Mouse (Mus musculus) hindbrain, embryonic 16.5 days (tissue): ENCODE results near the gene Rasgef1c. TPM values are rescaled to one million over a fixed set of nuclear protein-coding genes. Genes with fewer than 3 reads are reported as not detected.
A peak's percentile ranks its signal among the peaks of the same experiment; 100 is the strongest.

ENCODE experiments used
- ATAC-seq: fragments of 200-750 bp; cut with Nextera tagmentation; 2 replicates; pipeline ENCODE4 v1.8.0; 2017; ENCODE audit warnings: moderate TSS enrichment, moderate library complexity
- H3K27ac ChIP-seq: fragments of 300-500 bp; sonication (generic); 2 replicates; pipeline ENCODE4 v1.5.1; 2014; ENCODE audit warnings: low read depth, mild to moderate bottlenecking, control low read depth, low read length, moderate library complexity
- H3K27me3 ChIP-seq: fragments of 300-500 bp; sonication (generic); replicated peaks from 2 replicates; pipeline ENCODE4 v1.6.1; 2014; ENCODE audit warnings: low read length; ENCODE audit not compliant: control insufficient read depth, insufficient read depth
- H3K36me3 ChIP-seq: fragments of 300-500 bp; sonication (generic); 2 replicates; pipeline ENCODE4 v1.6.1; 2014; ENCODE audit warnings: mild to moderate bottlenecking, low read length, moderate library complexity, mixed read lengths; ENCODE audit not compliant: control insufficient read depth, insufficient read depth
- H3K4me1 ChIP-seq: fragments of 300-500 bp; sonication (generic); 2 replicates; pipeline ENCODE4 v1.6.1; 2014; ENCODE audit warnings: low read depth, low read length; ENCODE audit not compliant: control insufficient read depth, insufficient read depth
- H3K4me2 ChIP-seq: fragments of 300-500 bp; sonication (generic); 2 replicates; pipeline ENCODE4 v1.6.1; 2014; ENCODE audit warnings: mild to moderate bottlenecking, low read length, control low read depth, moderate library complexity
- H3K4me3 ChIP-seq: fragments of 300-500 bp; sonication (generic); 2 replicates; pipeline ENCODE4 v1.5.1; 2014; ENCODE audit warnings: mild to moderate bottlenecking, low read length, control low read depth, moderate library complexity
- H3K9ac ChIP-seq: fragments of 300-500 bp; sonication (generic); 2 replicates; pipeline ENCODE4 v1.6.1; 2014; ENCODE audit warnings: low read depth, mild to moderate bottlenecking, control low read depth, low read length, moderate library complexity
- H3K9me3 ChIP-seq: fragments of 300-500 bp; sonication (generic); 2 replicates; pipeline ENCODE4 v1.6.1; 2014; ENCODE audit warnings: mild to moderate bottlenecking, low read length, moderate library complexity; ENCODE audit not compliant: control insufficient read depth
- WGBS: fragments of 180-500 bp; shearing (Covaris S2); extraction: QIAGEN DNeasy Blood & Tissue Kit; methylation state at CpG from one replicate; pipeline ENCODE4 v1.1.7; 2014; 5-methylcytosine and 5-hydroxymethylcytosine counted together
- polyA plus RNA-seq: library from polyadenylated mRNA; unstranded; fragments of >200 nt; fragmentation: Nextera tagmentation; extraction: Ambion mirVana; gene quantifications from 2 replicates; pipeline ENCODE4 v1.2.1, GENCODE M21; 2015

Gene Rasgef1c
- polyA plus RNA-seq, 1 experiment from 2014 or later: 34.7 TPM

GRCm38 (mm10) chr11:49918521-49919180 lies 17.0 kb downstream of the Rasgef1c start:
- no peak overlapping the region for H3K9ac ChIP-seq
- peak overlapping the region; percentile 21 for H3K27ac ChIP-seq
- H3K4me2 ChIP-seq: no peak overlapping the region
- no peak overlapping the region for H3K4me3 ChIP-seq
- 26% methylated on average over 15 of the region's 15 CpGs for WGBS
- no peaks in the 10 kb centered on the region for H3K36me3 ChIP-seq
- H3K27me3 ChIP-seq: no peaks in the 10 kb centered on the region
- H3K9me3 ChIP-seq: no peaks in the 10 kb centered on the region
- ATAC-seq: peak; percentile 62
- H3K4me1 ChIP-seq: peaks cover 8% of the 10 kb centered on the region

GRCm38 (mm10) chr11:49919304-49919703 lies 17.7 kb downstream of the Rasgef1c start:
- H3K36me3 ChIP-seq: no peaks in the 10 kb centered on the region
- H3K9me3 ChIP-seq: no peaks in the 10 kb centered on the region
- no peak overlapping the region for H3K27ac ChIP-seq
- ATAC-seq: no peak
- H3K27me3 ChIP-seq: no peaks in the 10 kb centered on the region
- H3K4me2 ChIP-seq: no peak overlapping the region
- no peak overlapping the region for H3K4me3 ChIP-seq
- H3K4me1 ChIP-seq: peaks cover 8% of the 10 kb centered on the region
- WGBS: 91% methylated on average over 6 of the region's 6 CpGs
- H3K9ac ChIP-seq: no peak overlapping the region

GRCm38 (mm10) chr11:49923539-49923938 lies 21.9 kb downstream of the Rasgef1c start:
- no peaks in the 10 kb centered on the region for H3K9me3 ChIP-seq
- ATAC-seq: no peak
- no peak overlapping the region for H3K9ac ChIP-seq
- H3K4me1 ChIP-seq: peaks cover 9% of the 10 kb centered on the region
- no peak overlapping the region for H3K27ac ChIP-seq
- H3K36me3 ChIP-seq: no peaks in the 10 kb centered on the region
- no peaks in the 10 kb centered on the region for H3K27me3 ChIP-seq
- 79% methylated on average over 9 of the region's 9 CpGs for WGBS
- no peak overlapping the region for H3K4me2 ChIP-seq
- no peak overlapping the region for H3K4me3 ChIP-seq

GRCm38 (mm10) chr11:49926183-49926582 lies 24.5 kb downstream of the Rasgef1c start:
- no peak overlapping the region for H3K4me2 ChIP-seq
- H3K9me3 ChIP-seq: no peaks in the 10 kb centered on the region
- 86% methylated on average over 7 of the region's 7 CpGs for WGBS
- no peak overlapping the region for H3K4me3 ChIP-seq
- H3K27me3 ChIP-seq: no peaks in the 10 kb centered on the region
- no peak for ATAC-seq
- H3K36me3 ChIP-seq: no peaks in the 10 kb centered on the region
- H3K27ac ChIP-seq: no peak overlapping the region
- H3K4me1 ChIP-seq: peaks cover 9% of the 10 kb centered on the region; the same call in 1 of the 2 replicates
- H3K9ac ChIP-seq: no peak overlapping the region

GRCm38 (mm10) chr11:49927169-49927568 lies 25.5 kb downstream of the Rasgef1c start:
- H3K4me1 ChIP-seq: peaks cover 18% of the 10 kb centered on the region
- H3K36me3 ChIP-seq: no peaks in the 10 kb centered on the region
- WGBS: 21% methylated on average over 4 of the region's 4 CpGs
- no peak overlapping the region for H3K9ac ChIP-seq
- H3K9me3 ChIP-seq: no peaks in the 10 kb centered on the region
- H3K4me3 ChIP-seq: no peak overlapping the region
- H3K4me2 ChIP-seq: peak overlapping the region; percentile 18; the same call in 1 of the 2 replicates
- ATAC-seq: peak; percentile 58
- H3K27me3 ChIP-seq: no peaks in the 10 kb centered on the region
- H3K27ac ChIP-seq: peak overlapping the region; percentile 57

GRCm38 (mm10) chr11:49927670-49928069 lies 26.0 kb downstream of the Rasgef1c start:
- Histone ChIP-seq H3K27ac (no peak overlapping the region), H3K4me1 (peaks cover 22% of the 10 kb centered on the region), H3K9ac (no peak overlapping the region), H3K9me3 (no peaks in the 10 kb centered on the region), H3K4me2 (no peak overlapping the region), H3K27me3 (no peaks in the 10 kb centered on the region), H3K4me3 (no peak overlapping the region), H3K36me3 (no peaks in the 10 kb centered on the region)
- ATAC-seq: 0 out of 2 replicates have a peak, but pooled peaks have one; percentile 21
- 63% methylated on average over 6 of the region's 6 CpGs for WGBS

GRCm38 (mm10) chr11:49931037-49931625 lies 29.5 kb downstream of the Rasgef1c start:
- Histone ChIP-seq H3K9ac (no peak overlapping the region), H3K27ac (peak overlapping the region; percentile 49; the same call in 1 of the 2 replicates), H3K4me2 (no peak overlapping the region), H3K9me3 (no peaks in the 10 kb centered on the region), H3K27me3 (no peaks in the 10 kb centered on the region), H3K4me1 (peaks cover 22% of the 10 kb centered on the region), H3K36me3 (no peaks in the 10 kb centered on the region), H3K4me3 (no peak overlapping the region)
- WGBS: 25% methylated on average over 5 of the region's 5 CpGs
- ATAC-seq: 0 out of 2 replicates have a peak, but pooled peaks have one; percentile 15

GRCm38 (mm10) chr11:49931853-49932252 lies 30.2 kb downstream of the Rasgef1c start:
- Histone ChIP-seq H3K4me1 (peaks cover 22% of the 10 kb centered on the region), H3K4me2 (no peak overlapping the region), H3K9me3 (no peaks in the 10 kb centered on the region), H3K36me3 (no peaks in the 10 kb centered on the region), H3K27me3 (no peaks in the 10 kb centered on the region), H3K4me3 (no peak overlapping the region), H3K9ac (0 out of 2 replicates have a peak overlapping the region, but pooled peaks have one; percentile 17), H3K27ac (peak overlapping the region; percentile 44)
- ATAC-seq: peak; percentile 76
- 16% methylated on average over 7 of the region's 7 CpGs for WGBS

GRCm38 (mm10) chr11:49933811-49934210 lies 32.2 kb downstream of the Rasgef1c start:
- ATAC-seq: no peak
- H3K36me3 ChIP-seq: no peaks in the 10 kb centered on the region
- WGBS: 70% methylated on average over 1 of the region's 1 CpGs
- no peaks in the 10 kb centered on the region for H3K9me3 ChIP-seq
- H3K4me1 ChIP-seq: peaks cover 17% of the 10 kb centered on the region
- no peak overlapping the region for H3K9ac ChIP-seq
- no peak overlapping the region for H3K4me3 ChIP-seq
- H3K27ac ChIP-seq: no peak overlapping the region
- no peak overlapping the region for H3K4me2 ChIP-seq
- H3K27me3 ChIP-seq: no peaks in the 10 kb centered on the region
